Mouse (Mus musculus) G1E (cell line): ENCODE measurements around the gene Coil. TPM values are rescaled to one million over a fixed set of nuclear protein-coding genes. Genes with fewer than 3 reads are reported as not detected.

Experiments used
- polyA plus RNA-seq: library from polyadenylated mRNA; stranded (reverse); fragments of >175 nt; gene quantifications from 2 replicates; pipeline ENCODE4 v1.2.3, GENCODE M21; 2012
- total RNA-seq, 2 experiments: library from RNA; stranded (forward) in 1 of 2; stranded (reverse) in 1 of 2; fragments of 200-1000 nt in 1 of 2; fragments of >200 nt in 1 of 2; fragmentation: Nextera tagmentation in 1 of 2; gene quantifications; 2 replicates each; pipeline ENCODE4 v1.2.3; 2014 to 2017

The Coil gene
- total and polyA plus RNA-seq, 3 experiments, result 6.7 to 14.1 (median 12.7) TPM

Other genes starting within 250 kb of the Coil start
- gene Akap1, start 105.7 kb upstream of the Coil start, total RNA-seq (2014; fragmentation: Nextera tagmentation), result 9.1 and 12.0 TPM in 2 replicates
- 16.7 and 18.8 TPM in 2 replicates for gene Akap1, start 105.7 kb upstream of the Coil start, total RNA-seq (2017)
- 8.4 and 10.9 TPM in 2 replicates for gene Akap1, start 105.7 kb upstream of the Coil start, polyA plus RNA-seq
- gene Scpep1, start 14.8 kb upstream of the Coil start, total RNA-seq (2014; fragmentation: Nextera tagmentation), result 25.2 and 29.3 TPM in 2 replicates
- gene Scpep1, start 14.8 kb upstream of the Coil start, total RNA-seq (2017), result 8.1 and 8.8 TPM in 2 replicates
- gene Scpep1, start 14.8 kb upstream of the Coil start, polyA plus RNA-seq, result 1.4 and 2.1 TPM in 2 replicates
- not detected in 2 replicates for gene Elobl, start 3.3 kb upstream of the Coil start, total RNA-seq (2014; fragmentation: Nextera tagmentation)
- 0.29 TPM in 1 of 2 replicates, not detected in the other for gene Elobl, start 3.3 kb upstream of the Coil start, total RNA-seq (2017)
- gene Elobl, start 3.3 kb upstream of the Coil start, polyA plus RNA-seq, result not detected in 2 replicates
- gene Trim25, start 29.1 kb downstream of the Coil start, total RNA-seq (2014; fragmentation: Nextera tagmentation), result 69.6 and 73.4 TPM in 2 replicates
- gene Trim25, start 29.1 kb downstream of the Coil start, total RNA-seq (2017), result 23.9 and 36.4 TPM in 2 replicates
- 73.1 and 75.4 TPM in 2 replicates for gene Trim25, start 29.1 kb downstream of the Coil start, polyA plus RNA-seq
- 3.9 and 4.4 TPM in 2 replicates for gene Dgke, start 96.6 kb downstream of the Coil start, total RNA-seq (2014; fragmentation: Nextera tagmentation)
- gene Dgke, start 96.6 kb downstream of the Coil start, total RNA-seq (2017), result 3.1 and 3.4 TPM in 2 replicates
- 1.6 and 2.1 TPM in 2 replicates for gene Dgke, start 96.6 kb downstream of the Coil start, polyA plus RNA-seq
- not detected in 2 replicates for gene Gm525, start 103.6 kb downstream of the Coil start, total RNA-seq (2014; fragmentation: Nextera tagmentation)
- gene Gm525, start 103.6 kb downstream of the Coil start, total RNA-seq (2017), result not detected in 2 replicates
- gene Gm525, start 103.6 kb downstream of the Coil start, polyA plus RNA-seq, result not detected in 2 replicates